Comparison of ENCODE assay signal across 19 mouse cellular contexts in genomic region chr10:24641416-24642140, GRCm38 (mm10). TPM values are rescaled to one million over a fixed set of nuclear protein-coding genes. Genes with fewer than 3 reads are reported as not detected.
DNase-seq lines count a peak whose midpoint lies in the region; ATAC-seq lines count a peak whose summit lies in the region.
"Had no signal": no experiment of that assay in that cellular context is flagged by ENCODE, and none has a peak within 500 bp of the region (broad histone marks: within the 10 kb centered on the region; RNA-seq: fewer than 3 reads in every experiment).

No protein-coding gene starts in this region.

- H3K36me3 ChIP-seq in megakaryocyte, embryonic 14.5 days (replicated peaks; ENCODE audit: low read length), result no peaks in the 10 kb centered on the region
- no peaks in the 10 kb centered on the region for H3K36me3 ChIP-seq in macrophage (ENCODE audit: inconsistent target)
- H3K36me3 ChIP-seq: forebrain, embryonic 15.5 days; hindbrain, embryonic 15.5 days; limb, embryonic 10.5 days; neural tube, embryonic 12.5 days had no signal

- DNase-seq in thymus, postnatal 36 days, result peak; percentile 29 to 46
- no peak for DNase-seq in cerebellum, adult 11 months
- DNase-seq: cerebellum, adult 8-10 months; heart, postnatal 10 days; kidney, adult 2 months; lung, adult 18-20 months; lung, postnatal 36 days; right cerebral cortex, postnatal 25 days had no signal

- peaks cover 74% of the 10 kb centered on the region for H3K4me1 ChIP-seq in megakaryocyte, embryonic 14.5 days
- H3K4me1 ChIP-seq: hindbrain, embryonic 15.5 days; neural tube, embryonic 12.5 days had no signal

- H3K79me2 ChIP-seq in macrophage (ENCODE audit: inconsistent target), result no peaks in the 10 kb centered on the region

- 21% methylated on average over 13 of the region's 14 CpGs for WGBS in macrophage (ENCODE audit: missing documents)

- no peak for ATAC-seq in megakaryocyte, adult 5-6 weeks (ENCODE audit: poor library complexity, severe bottlenecking)
- peak; percentile 37 for ATAC-seq in activated CD4-positive, CD25-positive, alpha-beta regulatory T cell, adult 4 months
- ATAC-seq in erythroblast, adult 5-6 weeks (replicated peaks; ENCODE audit: low FRiP score, poor library complexity, severe bottlenecking), result no peak
- ATAC-seq: forebrain, embryonic 15.5 days; midbrain, embryonic 16.5 days had no signal

- H3K27me3 ChIP-seq in megakaryocyte, embryonic 14.5 days (replicated peaks), result no peaks in the 10 kb centered on the region
- H3K27me3 ChIP-seq: forebrain, embryonic 15.5 days; hindbrain, embryonic 15.5 days; neural tube, embryonic 12.5 days had no signal

- no peaks in the 10 kb centered on the region for H3K9me3 ChIP-seq in megakaryocyte, embryonic 14.5 days
- H3K9me3 ChIP-seq: forebrain, embryonic 15.5 days; hindbrain, embryonic 15.5 days; limb, embryonic 10.5 days; neural tube, embryonic 12.5 days had no signal

- peak overlapping the region; percentile 54 for H3K4me3 ChIP-seq in megakaryocyte, embryonic 14.5 days (replicated peaks)
- H3K4me3 ChIP-seq in macrophage (ENCODE audit: inconsistent target), result no peak overlapping the region
- H3K4me3 ChIP-seq: erythroblast, embryonic 14.5 days; forebrain, embryonic 15.5 days; hindbrain, embryonic 15.5 days; limb, embryonic 10.5 days; neural tube, embryonic 12.5 days had no signal

- H3K27ac ChIP-seq in macrophage, result peak overlapping the region; percentile 87
- H3K27ac ChIP-seq: forebrain, embryonic 15.5 days; hindbrain, embryonic 15.5 days; limb, embryonic 10.5 days; neural tube, embryonic 12.5 days had no signal

RNA-seq across cellular contexts. Expression of gene Ccn2, which starts 46.3 kb away (rescaled TPM):
- polyA plus RNA-seq in megakaryocyte, embryonic 14.5 days (2012; ENCODE audit: insufficient read depth, low replicate concordance), result 0.72 TPM in 1 of 2 replicates, not detected in the other
- total RNA-seq in megakaryocyte, adult 5-6 weeks (2015), result 0.36 TPM in 1 of 2 replicates, not detected in the other
- 0.12 TPM in 1 of 2 replicates, not detected in the other for total RNA-seq in megakaryocyte, adult 5-6 weeks (2017)
- not detected for polyA plus RNA-seq in activated CD4-positive, CD25-positive, alpha-beta regulatory T cell, adult 4 months (2017; shearing (Covaris generic))
- 1 to 10 TPM in 1 of 26 experiments, under 1 TPM in 2, not detected in 23; 0.21 to 9.9 (median 0.34) TPM for total RNA-seq in macrophage (2018; cell fraction: chromatin; rRNA removed)
- under 1 TPM in 20 of 26 experiments, not detected in 6; 0.04 to 0.80 (median 0.13) TPM for total RNA-seq in macrophage (2018; cell fraction: cytosol; rRNA removed)
- total RNA-seq in macrophage (2018; cell fraction: nucleus; rRNA removed), result 1 to 10 TPM in 1 of 26 experiments, under 1 TPM in 4, not detected in 21; 0.20 to 1.5 (median 0.56) TPM
- polyA plus RNA-seq in macrophage (2018), result 0.30 to 1.3 TPM in 2 of 3 replicates, not detected in the other
- total RNA-seq in erythroblast, adult 5-6 weeks (2015; ENCODE audit: low replicate concordance), result 1.7 TPM in 1 of 2 replicates, not detected in the other
- 0.70 TPM in 1 of 2 replicates, not detected in the other for total RNA-seq in erythroblast, adult 5-6 weeks (2017; ENCODE audit: low replicate concordance)
- polyA plus RNA-seq: erythroblast, embryonic 14.5 days had no signal
